Mouse (Mus musculus): Measurements from ENCODE around the gene Gm4869. TPM values are rescaled to one million over a fixed set of nuclear protein-coding genes. Genes with fewer than 3 reads are reported as not detected.
A peak's percentile ranks its signal among the peaks of the same experiment; 100 is the strongest.

Gm4869 gene
- not detected in 2 replicates for polyA plus RNA-seq (2015; fragmentation: Nextera tagmentation; extraction: Ambion mirVana)

DNA sequence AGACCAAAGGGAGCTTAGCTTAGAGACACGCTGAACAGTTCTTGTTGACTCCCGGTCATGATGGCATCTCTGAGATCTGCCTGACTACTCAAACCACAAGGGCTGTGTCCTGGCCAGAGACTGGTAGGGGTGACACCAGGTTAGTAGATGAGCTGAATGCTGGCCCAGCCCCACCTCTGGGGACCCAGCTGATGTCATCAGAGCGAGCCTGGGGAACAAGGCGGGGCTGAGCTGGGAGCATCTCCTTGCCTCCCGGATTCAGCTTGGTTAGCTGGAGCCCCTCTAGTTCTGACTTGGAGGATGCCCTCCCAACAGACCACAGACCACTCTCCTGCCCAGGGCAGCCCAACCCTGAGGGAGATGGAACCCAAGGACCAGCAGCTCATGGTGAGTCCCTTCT lies at the start of gene Gm4869:
Gm4869 (plus strand) TSS at position 301 of the 400 bp plus-strand sequence.
- no peak; the same call in 1 of the 2 replicates for ATAC-seq
- Histone ChIP-seq H3K9me3 (no peaks in the 10 kb centered on the region), H3K4me1 (replicated peaks) (no peaks in the 10 kb centered on the region), H3K9ac (replicated peaks) (no peak within 1 kb of the TSS), H3K4me3 (replicated peaks) (no peak within 1 kb of the TSS), H3K27ac (no peak within 1 kb of the TSS), H3K36me3 (peaks cover 60% of the 10 kb centered on the region), H3K27me3 (no peaks in the 10 kb centered on the region), H3K4me2 (replicated peaks) (no peak within 1 kb of the TSS)
- 88% methylated on average over 5 of the region's 5 CpGs for WGBS

DNA sequence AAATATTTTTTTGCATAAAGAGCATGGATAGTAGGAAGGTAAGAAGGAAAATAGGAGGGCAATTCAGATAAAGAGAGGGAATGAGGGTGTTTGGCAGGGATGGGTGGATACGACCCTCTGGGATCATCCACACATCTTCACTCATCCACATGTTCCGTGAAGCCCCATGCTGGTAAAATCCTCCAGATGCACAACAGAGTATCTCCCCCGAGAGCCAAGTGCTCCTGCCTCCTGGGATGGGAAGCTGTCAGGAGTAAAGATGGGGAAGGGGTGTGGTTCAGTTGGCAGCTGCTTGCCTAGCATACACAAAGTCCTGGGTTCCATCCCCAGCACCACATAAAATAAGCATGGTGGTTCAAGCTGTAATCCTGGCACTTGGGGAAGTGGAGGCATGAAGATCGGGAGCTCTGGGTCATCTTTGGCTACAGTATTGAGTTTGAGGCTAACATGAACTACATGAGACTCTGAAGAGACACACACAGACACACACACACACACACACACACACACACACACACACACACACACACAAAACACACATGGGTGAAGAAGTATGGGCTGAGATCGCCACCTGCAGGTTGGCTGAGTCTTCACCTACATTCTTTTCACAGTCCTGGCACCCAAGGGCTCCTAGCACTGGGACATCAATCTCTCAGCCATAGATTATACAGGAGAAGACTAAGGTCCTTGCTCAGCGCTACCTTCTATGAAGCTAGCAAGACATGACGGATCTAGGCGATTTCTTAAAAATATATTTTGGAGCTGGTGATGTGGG lies 49.1 kb upstream of the Gm4869 start:
- Histone ChIP-seq H3K27me3 (no peaks in the 10 kb centered on the region), H3K4me2 (replicated peaks) (no peak overlapping the region), H3K4me1 (replicated peaks) (no peaks in the 10 kb centered on the region), H3K9me3 (no peaks in the 10 kb centered on the region), H3K27ac (no peak overlapping the region), H3K9ac (replicated peaks) (no peak overlapping the region), H3K4me3 (replicated peaks) (no peak overlapping the region), H3K36me3 (no peaks in the 10 kb centered on the region)
- ATAC-seq, result no peak
- WGBS, result 64% methylated on average over 8 of the region's 8 CpGs

DNA sequence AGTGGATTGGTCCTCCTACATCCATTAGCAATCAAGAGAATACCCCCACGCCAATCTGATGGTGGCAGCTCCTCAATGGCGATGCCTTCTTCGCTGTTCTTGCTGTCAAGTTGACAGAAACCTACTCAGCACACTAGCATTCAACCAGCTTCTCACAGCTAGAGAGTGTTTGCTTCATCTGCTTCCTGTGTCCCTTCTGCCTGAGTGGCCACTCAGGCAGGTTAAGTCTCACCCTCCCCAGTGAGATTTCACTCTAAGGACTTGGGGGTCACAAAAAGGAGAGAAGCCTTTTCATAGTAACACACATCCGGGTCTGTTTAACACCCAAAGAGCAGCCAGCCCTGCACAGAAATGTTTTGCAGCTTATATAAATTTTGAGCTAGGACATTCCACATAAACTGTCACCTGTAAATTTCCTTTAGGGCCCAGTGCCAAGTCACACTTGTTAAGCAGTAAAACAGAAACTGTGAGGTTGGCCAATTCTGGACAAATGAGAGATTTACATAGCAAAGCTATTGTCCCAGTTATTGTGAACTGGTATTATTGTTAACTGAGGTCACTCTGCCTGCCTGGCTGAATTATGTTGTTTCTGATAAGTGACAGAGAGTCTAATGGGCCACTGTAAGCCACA lies 42.7 kb upstream of the Gm4869 start:
- H3K27me3 ChIP-seq, result no peaks in the 10 kb centered on the region
- H3K4me2 ChIP-seq (replicated peaks), result no peak overlapping the region
- H3K9ac ChIP-seq (replicated peaks), result no peak overlapping the region
- H3K27ac ChIP-seq, result no peak overlapping the region
- no peaks in the 10 kb centered on the region for H3K36me3 ChIP-seq
- ATAC-seq, result no peak
- H3K4me1 ChIP-seq (replicated peaks), result no peaks in the 10 kb centered on the region
- no peaks in the 10 kb centered on the region for H3K9me3 ChIP-seq
- 86% methylated on average over 4 of the region's 4 CpGs for WGBS
- no peak overlapping the region for H3K4me3 ChIP-seq (replicated peaks)

DNA sequence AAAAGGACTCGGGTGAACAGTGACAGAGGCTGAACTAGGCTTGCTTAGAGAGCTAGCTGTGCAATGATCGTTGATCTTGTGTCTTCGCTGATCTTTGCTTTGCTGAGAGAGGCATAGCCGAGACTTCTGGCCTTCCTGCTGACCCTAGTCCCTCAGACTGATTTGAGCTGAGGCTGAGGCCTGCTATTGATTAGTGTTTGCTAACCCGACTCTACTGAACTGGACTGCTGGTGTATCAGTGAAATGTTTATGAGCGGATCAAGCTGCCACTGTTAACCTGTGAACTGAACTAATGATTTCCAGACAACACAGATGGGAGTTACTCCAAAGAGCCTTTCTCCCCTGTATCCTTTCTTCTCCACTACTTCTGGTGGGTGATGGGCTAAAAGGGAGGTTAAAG lies 40.3 kb upstream of the Gm4869 start:
- H3K27me3 ChIP-seq, result no peaks in the 10 kb centered on the region
- peaks cover 7% of the 10 kb centered on the region; the same call in 1 of the 2 replicates for H3K9me3 ChIP-seq
- ATAC-seq, result no peak
- H3K4me3 ChIP-seq (replicated peaks), result no peak overlapping the region
- WGBS, result 90% methylated on average over 6 of the region's 6 CpGs
- H3K4me1 ChIP-seq (replicated peaks), result no peaks in the 10 kb centered on the region
- no peak overlapping the region for H3K4me2 ChIP-seq (replicated peaks)
- H3K9ac ChIP-seq (replicated peaks), result no peak overlapping the region
- H3K36me3 ChIP-seq, result no peaks in the 10 kb centered on the region
- H3K27ac ChIP-seq, result no peak overlapping the region

DNA sequence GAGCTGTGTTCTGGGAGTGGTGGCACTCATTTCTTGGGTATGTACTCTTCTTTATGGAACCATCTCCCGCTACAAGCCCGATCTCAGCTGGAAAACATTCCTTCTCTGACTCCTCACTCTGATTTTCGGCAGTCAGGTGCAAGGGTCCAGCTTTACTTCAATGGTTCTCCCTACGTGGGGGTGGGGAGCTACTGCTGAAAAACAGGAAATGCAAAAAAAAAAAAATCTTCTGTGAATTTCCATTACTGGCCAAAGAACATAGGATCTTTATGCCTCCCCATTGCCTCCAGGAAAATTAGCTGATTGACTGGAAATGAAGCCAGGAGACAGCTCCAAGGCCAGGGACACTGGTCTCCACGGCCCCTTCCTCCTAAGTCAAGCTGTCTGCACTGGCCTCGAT lies 38.8 kb upstream of the Gm4869 start:
- no peaks in the 10 kb centered on the region for H3K36me3 ChIP-seq
- H3K9me3 ChIP-seq, result peaks cover 7% of the 10 kb centered on the region; the same call in 1 of the 2 replicates
- H3K27ac ChIP-seq, result no peak overlapping the region
- WGBS, result 82% methylated on average over 6 of the region's 6 CpGs
- no peak for ATAC-seq
- H3K4me1 ChIP-seq (replicated peaks), result no peaks in the 10 kb centered on the region
- no peaks in the 10 kb centered on the region for H3K27me3 ChIP-seq
- no peak overlapping the region for H3K9ac ChIP-seq (replicated peaks)
- no peak overlapping the region for H3K4me3 ChIP-seq (replicated peaks)
- H3K4me2 ChIP-seq (replicated peaks), result no peak overlapping the region

DNA sequence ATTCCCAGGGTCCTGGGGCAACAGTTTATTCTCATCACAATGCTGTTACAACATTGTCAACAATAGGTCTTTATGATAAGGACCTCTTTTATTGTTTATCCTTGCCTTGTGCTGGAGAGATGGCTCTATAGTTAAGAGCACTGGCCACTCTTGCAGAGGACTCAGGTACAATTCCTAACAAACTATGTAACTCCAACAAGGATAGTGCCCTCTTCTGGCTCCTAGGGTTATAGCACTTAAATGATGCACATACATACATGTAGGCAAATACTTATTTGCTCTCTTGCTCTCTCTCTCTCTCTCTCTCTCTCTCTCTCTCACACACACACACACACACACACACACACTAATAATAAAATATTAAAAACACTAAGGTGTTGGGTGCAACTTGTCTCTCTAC lies 36.6 kb upstream of the Gm4869 start:
- Histone ChIP-seq H3K27ac (no peak overlapping the region), H3K9me3 (peaks cover 7% of the 10 kb centered on the region; the same call in 1 of the 2 replicates), H3K4me2 (replicated peaks) (no peak overlapping the region), H3K4me3 (replicated peaks) (no peak overlapping the region), H3K36me3 (no peaks in the 10 kb centered on the region), H3K4me1 (replicated peaks) (no peaks in the 10 kb centered on the region), H3K9ac (replicated peaks) (no peak overlapping the region), H3K27me3 (no peaks in the 10 kb centered on the region)
- ATAC-seq, result no peak

DNA sequence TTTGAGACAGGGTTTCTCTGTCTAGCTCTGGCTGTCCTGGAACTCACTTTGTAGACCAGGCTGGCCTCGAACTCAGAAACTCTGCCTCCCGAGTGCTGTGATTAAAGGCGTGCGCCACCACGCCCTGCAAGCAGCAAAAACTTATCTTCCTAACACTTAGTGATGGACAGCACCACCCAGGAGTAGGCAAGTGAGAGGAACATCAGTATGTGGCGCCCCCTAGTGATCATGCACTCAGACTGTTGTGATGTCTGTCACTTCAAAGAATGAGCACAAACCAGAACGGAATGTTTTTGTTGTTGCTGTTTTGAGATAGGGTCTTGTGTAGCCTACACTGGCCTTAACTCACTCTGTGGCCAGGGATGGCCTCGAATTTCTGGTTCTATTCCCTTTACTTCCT lies 34.1 kb upstream of the Gm4869 start:
- no peak for ATAC-seq
- Histone ChIP-seq H3K9ac (replicated peaks) (no peak overlapping the region), H3K9me3 (peaks cover 7% of the 10 kb centered on the region; the same call in 1 of the 2 replicates), H3K4me2 (replicated peaks) (no peak overlapping the region), H3K27me3 (no peaks in the 10 kb centered on the region), H3K36me3 (no peaks in the 10 kb centered on the region), H3K4me1 (replicated peaks) (no peaks in the 10 kb centered on the region), H3K4me3 (replicated peaks) (no peak overlapping the region), H3K27ac (no peak overlapping the region)
- WGBS, result 42% methylated on average over 8 of the region's 8 CpGs

DNA sequence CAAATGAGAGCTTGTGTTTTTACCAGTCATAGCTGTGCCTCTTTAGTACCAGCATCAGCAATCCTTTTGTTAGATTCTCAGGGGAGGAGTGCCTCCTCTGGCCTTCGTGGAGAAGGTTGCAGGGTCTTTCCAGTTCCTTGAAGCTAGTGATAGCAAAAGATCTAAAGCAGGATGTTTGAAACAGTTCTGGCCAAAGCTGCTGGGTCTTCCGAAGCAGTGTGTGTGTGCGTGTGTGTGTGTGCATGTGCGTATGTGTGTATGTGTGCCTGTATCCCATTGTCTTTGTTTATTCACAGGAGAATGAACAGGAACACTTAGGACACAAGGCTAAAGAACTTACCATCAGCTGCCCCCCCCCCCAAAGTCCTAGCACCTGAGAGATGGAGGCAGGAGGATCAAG lies 30.8 kb upstream of the Gm4869 start:
- Histone ChIP-seq H3K9ac (replicated peaks) (no peak overlapping the region), H3K36me3 (no peaks in the 10 kb centered on the region), H3K4me1 (replicated peaks) (peaks cover 8% of the 10 kb centered on the region), H3K4me2 (replicated peaks) (no peak overlapping the region), H3K9me3 (no peaks in the 10 kb centered on the region), H3K27me3 (no peaks in the 10 kb centered on the region), H3K27ac (no peak overlapping the region), H3K4me3 (replicated peaks) (no peak overlapping the region)
- WGBS, result 71% methylated on average over 4 of the region's 4 CpGs
- no peak for ATAC-seq

DNA sequence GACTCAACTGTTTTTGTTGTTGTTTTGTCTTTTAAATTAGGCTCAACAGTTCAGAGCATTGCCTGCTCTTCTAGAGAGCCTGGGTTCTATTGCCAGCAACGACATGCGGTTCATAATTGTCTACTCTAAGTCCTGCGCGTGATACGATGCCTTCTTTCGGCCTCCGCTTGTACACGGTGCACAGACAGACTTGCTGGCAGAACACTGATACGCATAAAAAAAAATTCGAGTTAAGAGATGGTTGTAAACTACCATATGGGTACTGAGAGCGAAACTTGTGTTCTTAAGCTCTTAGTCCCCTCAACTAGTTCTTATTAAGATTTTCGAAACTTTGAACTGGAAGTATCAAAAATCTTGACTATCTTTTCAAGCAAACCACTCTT lies 27.3 kb upstream of the Gm4869 start:
- Histone ChIP-seq H3K9ac (replicated peaks) (peak overlapping the region; percentile 99), H3K27me3 (no peaks in the 10 kb centered on the region), H3K36me3 (peaks cover 8% of the 10 kb centered on the region), H3K4me2 (replicated peaks) (peak overlapping the region; percentile 96), H3K4me1 (replicated peaks) (peaks cover 37% of the 10 kb centered on the region), H3K27ac (peak overlapping the region; percentile 93), H3K9me3 (no peaks in the 10 kb centered on the region), H3K4me3 (replicated peaks) (peak overlapping the region; percentile 100)
- peak; percentile 24 for ATAC-seq
- 1% methylated on average over 12 of the region's 12 CpGs for WGBS

DNA sequence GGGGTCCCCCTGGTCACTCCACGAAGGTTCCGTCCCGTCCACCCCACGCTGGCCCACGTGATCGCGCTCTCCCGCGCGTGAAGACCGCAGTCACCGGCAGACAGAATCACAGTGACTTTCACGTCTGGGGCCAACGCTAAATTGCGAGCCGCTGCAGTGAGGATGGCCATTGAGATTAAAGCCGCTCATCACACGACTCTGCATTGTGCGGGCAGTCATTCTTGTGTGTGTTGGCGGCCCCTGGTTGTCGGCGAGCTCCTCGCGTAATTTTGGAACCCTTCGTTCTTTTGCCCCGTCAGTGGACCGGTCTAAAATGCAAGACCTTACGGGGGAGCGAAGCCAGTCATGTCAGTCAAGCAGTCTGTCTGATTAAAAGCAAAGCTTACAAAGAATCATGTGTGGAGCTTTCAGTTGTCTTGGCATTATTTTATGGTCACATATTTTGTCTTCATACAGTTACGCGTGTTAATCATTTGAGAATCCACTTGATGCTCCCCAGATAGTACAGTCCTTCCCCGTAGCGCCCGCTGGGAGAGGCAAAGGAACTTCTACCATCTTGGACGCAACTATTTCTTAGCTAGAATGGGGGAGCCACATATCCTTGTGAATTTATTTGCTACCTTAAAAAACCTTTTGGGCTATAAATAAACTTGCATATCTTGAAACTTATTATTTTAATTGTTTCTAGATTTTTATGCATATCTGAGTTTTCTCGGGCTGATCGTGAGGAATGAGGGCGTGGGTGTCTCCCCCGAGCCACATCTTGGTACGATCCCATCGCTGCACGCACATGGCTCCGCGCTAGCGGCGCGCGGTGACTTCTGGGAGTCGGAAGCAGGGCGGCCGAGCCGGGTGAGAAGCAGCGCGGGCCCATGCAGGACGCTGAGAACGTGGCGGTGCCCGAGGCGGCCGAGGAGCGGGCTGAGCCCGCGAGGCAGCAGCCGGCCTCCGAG lies 26.7 kb upstream of the Gm4869 start, which contains the start of gene Eif3b:
Eif3b (plus strand) TSS at position 840 of the 953 bp plus-strand sequence.
- Histone ChIP-seq H3K27ac (peak within 1 kb of the TSS; percentile 93), H3K4me3 (replicated peaks) (peak within 1 kb of the TSS; percentile 100), H3K4me1 (replicated peaks) (peaks cover 37% of the 10 kb centered on the region), H3K9ac (replicated peaks) (peak within 1 kb of the TSS; percentile 99), H3K27me3 (no peaks in the 10 kb centered on the region), H3K9me3 (no peaks in the 10 kb centered on the region), H3K36me3 (peaks cover 14% of the 10 kb centered on the region), H3K4me2 (replicated peaks) (peak within 1 kb of the TSS; percentile 96)
- under 1% methylated on average over 65 of the region's 65 CpGs for WGBS
- peak; percentile 94 for ATAC-seq

DNA sequence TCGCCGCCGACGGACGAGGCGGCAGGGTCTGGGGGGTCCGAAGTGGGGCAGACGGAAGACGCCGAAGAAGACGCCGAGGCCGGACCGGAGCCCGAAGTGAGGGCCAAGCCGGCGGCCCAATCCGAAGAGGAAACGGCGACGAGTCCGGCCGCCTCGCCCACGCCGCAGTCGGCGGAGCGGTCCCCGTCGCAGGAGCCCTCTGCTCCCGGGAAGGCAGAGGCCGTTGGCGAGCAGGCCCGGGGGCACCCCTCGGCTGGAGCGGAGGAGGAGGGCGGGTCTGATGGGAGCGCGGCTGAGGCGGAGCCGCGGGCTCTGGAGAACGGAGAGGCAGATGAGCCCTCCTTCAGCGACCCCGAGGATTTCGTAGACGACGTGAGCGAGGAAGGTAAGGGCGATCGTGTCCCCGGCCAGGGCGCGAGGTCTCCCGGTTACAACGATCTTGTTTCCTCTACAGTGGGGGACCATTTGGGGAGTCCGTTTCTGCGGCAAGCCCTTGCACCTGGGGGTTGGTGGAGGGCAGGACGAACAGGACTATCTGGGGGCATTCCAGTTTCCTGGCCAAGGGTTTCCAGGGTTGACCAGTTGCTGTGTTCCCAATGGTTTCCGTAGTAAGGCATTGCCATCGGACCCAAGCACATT lies 25.9 kb upstream of the Gm4869 start:
- peak; percentile 57 for ATAC-seq
- H3K27me3 ChIP-seq, result no peaks in the 10 kb centered on the region
- peak overlapping the region; percentile 96 for H3K4me2 ChIP-seq (replicated peaks)
- H3K9ac ChIP-seq (replicated peaks), result peak overlapping the region; percentile 99
- peak overlapping the region; percentile 93 for H3K27ac ChIP-seq
- no peaks in the 10 kb centered on the region for H3K9me3 ChIP-seq
- peaks cover 37% of the 10 kb centered on the region for H3K4me1 ChIP-seq (replicated peaks)
- H3K4me3 ChIP-seq (replicated peaks), result peak overlapping the region; percentile 100
- H3K36me3 ChIP-seq, result peaks cover 14% of the 10 kb centered on the region
- 0% methylated on average over 59 of the region's 62 CpGs for WGBS

Data from midbrain, embryonic 13.5 days (tissue).